Mouse (Mus musculus) limb, embryonic 11.5 days (tissue): ENCODE measurements around the gene Fam160a1. TPM values are rescaled to one million over a fixed set of nuclear protein-coding genes. Genes with fewer than 3 reads are reported as not detected.

ENCODE experiments used
- ATAC-seq: fragments of 200-750 bp; cut with Nextera tagmentation; 2 replicates; pipeline ENCODE4 v1.8.0; 2017; ENCODE audit warnings: low read depth; ENCODE audit not compliant: insufficient number of reproducible peaks, low FRiP score, low TSS enrichment
- DNase-seq: peaks from one replicate; pipeline ENCODE4 v3.0.0-alpha.2; 2015; ENCODE audit warnings: low spot score
- H3K27ac ChIP-seq: fragments of 300-500 bp; sonication (generic); replicated peaks from 2 replicates; pipeline ENCODE4 v1.5.1; 2014; ENCODE audit warnings: low read depth, mild to moderate bottlenecking, low read length
- H3K27me3 ChIP-seq: fragments of 300-500 bp; sonication (generic); 2 replicates; pipeline ENCODE4 v1.6.1; 2014; ENCODE audit warnings: mild to moderate bottlenecking, low read length, mixed read lengths; ENCODE audit not compliant: control insufficient read depth, insufficient read depth
- H3K36me3 ChIP-seq: fragments of 300-500 bp; sonication (generic); 2 replicates; pipeline ENCODE4 v1.6.1; 2014; ENCODE audit warnings: mild to moderate bottlenecking, low read length, moderate library complexity, mixed read lengths; ENCODE audit not compliant: control insufficient read depth, insufficient read depth
- H3K4me1 ChIP-seq: fragments of 300-500 bp; sonication (generic); 2 replicates; pipeline ENCODE4 v1.6.1; 2014; ENCODE audit warnings: low read length, mixed read lengths; ENCODE audit not compliant: control insufficient read depth, insufficient read depth
- H3K4me2 ChIP-seq: fragments of 300-500 bp; sonication (generic); 2 replicates; pipeline ENCODE4 v1.6.1; 2014; ENCODE audit warnings: low read depth, mild to moderate bottlenecking, moderate library complexity; ENCODE audit not compliant: severe bottlenecking
- H3K4me3 ChIP-seq: fragments of 300-500 bp; sonication (generic); 2 replicates; pipeline ENCODE4 v1.5.1; 2014; ENCODE audit warnings: low read depth, low read length
- H3K9ac ChIP-seq: fragments of 300-500 bp; sonication (generic); 2 replicates; pipeline ENCODE4 v1.6.1; 2014; ENCODE audit warnings: mild to moderate bottlenecking, low read length
- H3K9me3 ChIP-seq: fragments of 300-500 bp; sonication (generic); 2 replicates; pipeline ENCODE4 v1.6.1; 2016; ENCODE audit warnings: low read length; ENCODE audit not compliant: control insufficient read depth
- WGBS: fragments of 180-500 bp; shearing (Covaris S2); extraction: QIAGEN DNeasy Blood & Tissue Kit; methylation state at CpG from one replicate; pipeline ENCODE4 v1.1.7; 2014; 5-methylcytosine and 5-hydroxymethylcytosine counted together
- polyA plus RNA-seq: library from polyadenylated mRNA; unstranded; fragments of >200 nt; fragmentation: Nextera tagmentation; extraction: Ambion mirVana; gene quantifications from 2 replicates; pipeline ENCODE4 v1.2.1, GENCODE M21; 2014

Gene Fam160a1
- polyA plus RNA-seq, 1 experiment from 2014 or later, result 2.1 TPM

DNA sequence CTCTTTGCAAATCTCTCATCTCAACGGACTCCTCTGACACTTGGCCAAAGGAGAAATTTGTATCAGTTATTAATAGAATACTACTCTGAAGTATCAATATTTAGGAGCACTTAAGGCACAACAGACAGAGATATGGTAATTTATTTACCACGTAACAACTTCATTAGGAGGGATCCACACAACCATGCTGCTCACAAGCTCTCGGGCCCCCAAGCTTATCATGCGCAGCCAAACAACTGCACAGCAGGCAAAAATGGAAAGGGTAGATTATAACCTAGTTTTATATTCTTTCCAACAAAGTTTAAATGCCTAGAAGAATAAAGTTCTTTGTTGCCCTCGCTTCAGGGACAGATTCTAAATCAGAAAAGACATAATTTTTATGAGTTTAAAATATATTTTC, 137.1 kb downstream of the Fam160a1 start:
- Histone ChIP-seq H3K4me3 (no peak overlapping the region), H3K9ac (no peak overlapping the region)

DNA sequence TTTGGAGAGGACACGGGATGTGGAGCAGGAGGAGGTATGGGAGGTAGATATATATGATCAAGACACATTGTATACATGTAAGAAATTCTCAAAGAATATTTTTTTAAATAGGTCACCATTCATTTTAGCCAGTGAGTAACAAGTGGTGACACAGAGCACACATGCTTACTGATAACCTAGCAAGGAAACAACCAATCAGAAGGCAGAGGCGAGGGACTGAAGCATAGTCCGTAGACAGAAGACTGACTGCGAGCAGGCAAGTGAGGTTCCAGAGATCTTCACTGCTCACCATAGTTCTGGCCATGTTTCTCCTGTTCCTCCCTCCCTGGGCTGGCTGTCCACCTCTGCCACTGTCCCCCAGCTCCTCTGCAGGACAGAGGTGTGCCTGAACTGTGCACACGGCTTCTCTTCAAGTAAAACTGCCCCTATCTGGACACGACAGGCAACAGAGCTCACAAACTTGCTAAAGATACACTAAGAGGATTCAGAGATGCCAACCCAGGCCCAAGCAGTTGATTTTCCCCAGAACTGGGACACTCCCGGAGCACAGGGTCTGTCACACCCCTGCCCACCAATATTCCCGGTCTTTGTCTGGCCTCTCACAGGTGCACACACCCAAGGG, 137.7 kb downstream of the Fam160a1 start:
- Histone ChIP-seq H3K9ac (no peak overlapping the region), H3K27ac (no peak overlapping the region), H3K27me3 (no peaks in the 10 kb centered on the region), H3K9me3 (no peaks in the 10 kb centered on the region), H3K36me3 (no peaks in the 10 kb centered on the region), H3K4me2 (no peak overlapping the region), H3K4me1 (no peaks in the 10 kb centered on the region), H3K4me3 (no peak overlapping the region)
- ATAC-seq (no peak), DNase-seq (no peak)
- 88% methylated on average over 8 of the region's 8 CpGs for WGBS

More for the DNA sequence above, 137.1 kb downstream of the Fam160a1 start:
- 88% methylated on average over 5 of the region's 5 CpGs for WGBS
- H3K4me1 ChIP-seq, result no peaks in the 10 kb centered on the region
- H3K27ac ChIP-seq, result no peak overlapping the region
- DNase-seq (no peak), ATAC-seq (no peak)
- H3K27me3 ChIP-seq, result no peaks in the 10 kb centered on the region
- H3K9me3 ChIP-seq, result no peaks in the 10 kb centered on the region
- no peak overlapping the region for H3K4me2 ChIP-seq
- H3K36me3 ChIP-seq, result no peaks in the 10 kb centered on the region

DNA sequence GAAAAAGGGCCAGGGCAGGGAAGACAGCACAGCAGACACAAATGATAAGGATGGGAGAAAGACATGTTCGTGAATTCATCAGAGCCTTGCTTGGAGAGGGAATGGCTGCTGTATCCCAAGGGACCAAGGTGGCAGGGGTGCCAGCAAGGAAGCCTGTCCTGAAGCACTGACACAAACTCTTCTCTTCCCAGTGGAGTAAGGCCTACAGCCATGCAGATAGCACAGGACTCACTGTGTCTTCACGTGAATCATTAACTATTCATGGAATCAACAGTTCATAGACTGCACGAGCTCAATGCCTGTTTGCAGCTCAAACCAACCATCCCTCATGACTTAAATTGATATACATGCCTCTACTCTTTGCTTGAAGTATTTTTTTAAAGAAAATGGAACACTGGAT, 139.1 kb downstream of the Fam160a1 start:
- H3K4me2 ChIP-seq, result no peak overlapping the region
- H3K27ac ChIP-seq, result no peak overlapping the region
- DNase-seq (no peak), ATAC-seq (no peak)
- no peak overlapping the region for H3K4me3 ChIP-seq
- H3K9me3 ChIP-seq, result no peaks in the 10 kb centered on the region
- no peaks in the 10 kb centered on the region for H3K4me1 ChIP-seq
- H3K9ac ChIP-seq, result no peak overlapping the region
- WGBS, result 79% methylated on average over 3 of the region's 3 CpGs
- H3K36me3 ChIP-seq, result no peaks in the 10 kb centered on the region
- H3K27me3 ChIP-seq, result no peaks in the 10 kb centered on the region

DNA sequence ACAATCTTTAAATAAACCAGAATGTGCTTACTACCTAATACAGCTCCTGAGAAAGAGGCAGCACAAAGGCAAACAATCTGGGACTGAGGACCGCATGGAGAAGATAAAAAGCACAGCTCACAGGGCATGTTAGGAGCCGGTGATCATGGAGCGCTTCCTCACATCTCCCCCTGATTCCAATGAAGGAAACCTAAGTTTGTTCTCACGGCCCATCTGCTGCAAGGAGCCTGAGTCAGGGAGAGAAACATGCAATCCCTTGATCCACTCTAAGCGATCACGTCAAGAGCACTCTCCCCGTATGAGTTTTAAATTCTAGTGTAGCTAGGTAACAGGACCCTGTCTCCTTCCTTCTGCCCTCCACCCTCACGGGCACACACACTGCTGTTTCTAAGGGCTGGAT, 140.0 kb downstream of the Fam160a1 start:
- 80% methylated on average over 8 of the region's 8 CpGs for WGBS
- Histone ChIP-seq H3K4me1 (no peaks in the 10 kb centered on the region), H3K9ac (no peak overlapping the region), H3K4me2 (no peak overlapping the region), H3K36me3 (no peaks in the 10 kb centered on the region), H3K27ac (no peak overlapping the region), H3K9me3 (no peaks in the 10 kb centered on the region), H3K4me3 (no peak overlapping the region), H3K27me3 (no peaks in the 10 kb centered on the region)
- DNase-seq (no peak), ATAC-seq (no peak)

DNA sequence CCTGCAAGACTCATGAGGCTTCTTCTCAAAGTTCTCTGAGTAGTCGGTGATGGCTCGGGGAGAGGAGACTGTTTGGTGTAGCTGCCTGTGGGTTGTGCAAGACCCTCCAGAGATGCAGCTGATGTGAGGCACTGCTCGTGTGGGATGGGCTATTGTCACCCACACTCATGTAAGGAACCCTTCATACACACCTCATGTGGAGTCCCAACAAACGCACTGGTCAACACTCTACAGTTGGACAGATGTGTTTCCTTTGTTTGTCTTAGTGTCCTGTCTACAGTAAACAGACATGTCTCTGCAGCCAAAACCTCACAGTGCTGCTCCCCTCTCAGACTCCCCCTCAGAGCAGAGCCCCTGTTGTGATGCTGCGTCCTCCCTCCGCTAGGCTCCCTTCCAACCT, 147.2 kb downstream of the Fam160a1 start:
- H3K4me2 ChIP-seq, result no peak overlapping the region
- no peaks in the 10 kb centered on the region for H3K36me3 ChIP-seq
- no peaks in the 10 kb centered on the region for H3K9me3 ChIP-seq
- DNase-seq, result no peak
- 92% methylated on average over 6 of the region's 6 CpGs for WGBS
- no peak overlapping the region for H3K27ac ChIP-seq
- no peaks in the 10 kb centered on the region for H3K27me3 ChIP-seq
- ATAC-seq, result no peak
- no peaks in the 10 kb centered on the region for H3K4me1 ChIP-seq
- H3K9ac ChIP-seq, result no peak overlapping the region
- H3K4me3 ChIP-seq, result no peak overlapping the region

DNA sequence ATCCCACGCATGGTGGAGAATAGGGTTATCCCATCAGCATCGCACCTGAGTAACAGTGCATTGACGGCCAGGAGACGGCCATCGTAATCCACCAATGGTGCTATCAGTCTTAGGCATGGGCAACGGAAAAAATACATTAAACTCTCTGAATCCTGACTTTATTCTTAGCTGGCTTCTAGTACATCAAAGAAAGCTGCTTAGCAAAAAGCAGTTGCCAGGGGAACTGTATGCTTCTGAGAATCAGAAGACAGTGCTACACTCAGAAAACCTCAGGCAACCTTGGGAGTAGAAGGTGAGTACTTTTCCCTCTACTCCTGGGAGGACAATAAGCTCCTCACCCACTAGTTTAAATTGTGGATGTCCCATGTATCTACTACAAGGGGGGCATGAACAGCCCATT, 149.4 kb downstream of the Fam160a1 start:
- 91% methylated on average over 6 of the region's 6 CpGs for WGBS
- ATAC-seq, result no peak
- Histone ChIP-seq H3K4me1 (no peaks in the 10 kb centered on the region), H3K4me3 (no peak overlapping the region), H3K9ac (no peak overlapping the region), H3K4me2 (no peak overlapping the region), H3K36me3 (no peaks in the 10 kb centered on the region), H3K27me3 (no peaks in the 10 kb centered on the region), H3K27ac (no peak overlapping the region), H3K9me3 (no peaks in the 10 kb centered on the region)
- no peak for DNase-seq

DNA sequence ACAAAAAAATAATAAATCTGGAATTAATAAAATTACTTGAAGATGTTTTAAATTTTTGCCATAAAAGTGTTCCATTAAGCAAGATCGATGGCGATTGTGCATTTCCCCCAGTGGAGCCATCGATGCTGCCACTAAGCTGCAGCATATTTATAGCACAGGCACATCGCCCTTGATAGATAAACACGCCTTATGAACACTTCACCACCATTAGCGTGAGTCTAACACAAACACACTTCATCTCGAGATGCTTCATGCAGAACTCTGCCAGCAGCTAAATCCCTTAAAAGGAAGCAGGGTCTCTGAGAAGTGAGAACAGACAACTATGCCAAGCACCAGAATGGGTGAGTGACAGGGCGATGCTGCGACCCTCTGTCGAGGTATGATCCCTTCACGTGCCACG, 150.4 kb downstream of the Fam160a1 start:
- 85% methylated on average over 12 of the region's 12 CpGs for WGBS
- Histone ChIP-seq H3K4me2 (no peak overlapping the region), H3K9ac (no peak overlapping the region), H3K27ac (no peak overlapping the region), H3K27me3 (no peaks in the 10 kb centered on the region), H3K4me1 (no peaks in the 10 kb centered on the region), H3K4me3 (no peak overlapping the region), H3K9me3 (no peaks in the 10 kb centered on the region), H3K36me3 (no peaks in the 10 kb centered on the region)
- DNase-seq, result no peak
- ATAC-seq, result no peak

DNA sequence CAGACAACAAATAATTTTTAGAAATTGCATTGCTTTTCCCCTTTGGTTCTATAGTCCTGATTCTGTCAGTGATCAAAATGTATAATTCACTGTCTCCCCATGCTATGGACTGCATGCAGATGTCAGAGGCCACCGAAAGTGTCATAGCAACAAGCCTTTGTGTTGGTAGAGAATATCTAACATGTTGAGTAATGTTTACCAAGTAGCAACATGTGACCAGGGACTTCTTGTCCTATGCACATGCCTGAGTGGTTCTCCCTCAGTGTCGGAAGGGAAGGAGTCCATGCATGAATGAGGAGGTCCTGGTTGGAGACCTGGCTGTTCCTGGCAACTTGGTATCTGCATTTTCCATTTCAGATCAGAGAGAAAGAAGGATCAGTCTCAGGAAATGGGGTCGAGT, 150.9 kb downstream of the Fam160a1 start:
- WGBS, result 77% methylated on average over 3 of the region's 3 CpGs
- Histone ChIP-seq H3K4me1 (no peaks in the 10 kb centered on the region), H3K36me3 (no peaks in the 10 kb centered on the region), H3K4me2 (no peak overlapping the region), H3K4me3 (no peak overlapping the region), H3K9me3 (no peaks in the 10 kb centered on the region), H3K27ac (no peak overlapping the region), H3K9ac (no peak overlapping the region), H3K27me3 (no peaks in the 10 kb centered on the region)
- ATAC-seq (no peak), DNase-seq (no peak)

DNA sequence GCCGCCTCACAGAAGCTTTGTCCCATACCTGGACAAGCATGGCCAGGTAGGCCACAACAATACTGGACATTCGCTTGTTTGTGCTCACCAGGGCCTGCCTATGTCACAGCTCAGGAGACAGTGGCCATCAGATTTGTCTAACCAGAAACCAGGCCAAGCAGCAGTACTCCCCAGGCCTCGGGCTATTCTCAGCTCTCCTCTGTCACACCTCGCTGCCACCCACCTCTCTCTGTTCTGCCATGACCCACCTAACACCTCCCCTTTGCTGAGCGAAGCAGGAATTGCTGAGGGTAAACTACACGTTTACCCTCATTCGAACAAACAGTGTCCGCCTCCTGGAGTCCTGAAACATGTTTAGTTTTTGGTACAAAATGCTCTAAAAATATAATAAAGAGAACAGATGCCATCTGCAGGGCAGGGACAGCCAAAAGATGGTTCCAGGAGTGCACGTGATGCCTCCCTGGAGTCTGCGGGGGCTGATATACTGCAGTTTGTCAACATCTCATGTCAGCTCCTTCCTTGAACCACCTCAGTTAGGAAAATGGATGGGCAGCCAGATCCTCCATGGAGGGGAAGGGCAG, 152.4 kb downstream of the Fam160a1 start:
- Histone ChIP-seq H3K4me2 (no peak overlapping the region), H3K9me3 (no peaks in the 10 kb centered on the region), H3K4me1 (no peaks in the 10 kb centered on the region), H3K36me3 (no peaks in the 10 kb centered on the region), H3K27ac (no peak overlapping the region), H3K9ac (no peak overlapping the region), H3K4me3 (no peak overlapping the region), H3K27me3 (no peaks in the 10 kb centered on the region)
- DNase-seq (no peak), ATAC-seq (no peak)
- 84% methylated on average over 10 of the region's 10 CpGs for WGBS
